Mouse (Mus musculus) gastrocnemius, postnatal 10 days (tissue): Measurements from ENCODE around the gene Ccdc8. TPM values are rescaled to one million over a fixed set of nuclear protein-coding genes. Genes with fewer than 3 reads are reported as not detected.

Source experiments
- total RNA-seq, 2 experiments: library from RNA; stranded (reverse); gene quantifications; 2 replicates each; pipeline ENCODE4 v1.2.3; 2021

Gene Ccdc8
- total RNA-seq, 2 experiments from 2014 or later = 10.7 to 13.3 TPM

Other genes starting within 250 kb of the Ccdc8 start
- gene Slc1a5, start 211.4 kb upstream of the Ccdc8 start, total RNA-seq = 10 to 100 TPM; 32.5 to 34.9 TPM
- gene Strn4, start 176.8 kb upstream of the Ccdc8 start, total RNA-seq = 10 to 100 TPM; 42.3 to 46.1 TPM
- 10 to 100 TPM; 23.2 to 23.3 TPM for gene Fkrp, start 176.0 kb upstream of the Ccdc8 start, total RNA-seq
- gene Prkd2, start 149.8 kb upstream of the Ccdc8 start, total RNA-seq = 10 to 100 TPM in 1 of 2 experiments, 1 to 10 TPM in 1; 9.8 to 14.0 TPM
- 10 to 100 TPM in 1 of 2 experiments, 1 to 10 TPM in 1; 9.5 to 10.9 TPM for gene Dact3, start 117.4 kb upstream of the Ccdc8 start, total RNA-seq
- 1 to 10 TPM; 1.3 to 2.7 TPM for gene Gng8, start 100.9 kb upstream of the Ccdc8 start, total RNA-seq
- gene Ptgir, start 86.2 kb upstream of the Ccdc8 start, total RNA-seq = 1 to 10 TPM; 1.8 to 2.9 TPM
- gene Calm3, start 68.6 kb upstream of the Ccdc8 start, total RNA-seq = 100 to 1,000 TPM; 255 to 271 TPM
- 10 to 100 TPM; 20.6 to 24.5 TPM for gene Pnmal2, start 48.0 kb upstream of the Ccdc8 start, total RNA-seq
- under 1 TPM; 0.16 to 0.21 TPM for gene Pnmal1, start 33.0 kb upstream of the Ccdc8 start, total RNA-seq
- under 1 TPM in 1 of 2 experiments, not detected in 1; 0.16 TPM for gene Gm42372, start 9.6 kb upstream of the Ccdc8 start, total RNA-seq
- gene Ppp5c, start 35.2 kb downstream of the Ccdc8 start, total RNA-seq = 10 to 100 TPM; 54.1 to 69.8 TPM
- gene Hif3a, start 69.7 kb downstream of the Ccdc8 start, total RNA-seq = 1 to 10 TPM; 1.9 to 3.1 TPM
- under 1 TPM; 0.05 to 0.14 TPM for gene Psg16, start 81.3 kb downstream of the Ccdc8 start, total RNA-seq
- gene Ceacam3, start 157.6 kb downstream of the Ccdc8 start, total RNA-seq = not detected
- gene Psg29, start 210.8 kb downstream of the Ccdc8 start, total RNA-seq = not detected